Mouse (Mus musculus): ENCODE data around the gene Zcchc24.

GRCm38 (mm10) chr14:25664310-25664695, 104.5 kb downstream of the Zcchc24 start:
- TF ChIP-seq POLR2A (IDR thresholded peaks at IDR 0.05; ENCODE audit: insufficient read length, low read depth) = no peak
- no peak for TF ChIP-seq USF1 (IDR thresholded peaks at IDR 0.05; ENCODE audit: low read depth)
- TF ChIP-seq SRF (IDR thresholded peaks at IDR 0.05; ENCODE audit: control insufficient read depth, insufficient read length, low read depth) = no peak
- TF ChIP-seq POLR2AphosphoS2 (IDR thresholded peaks at IDR 0.05; ENCODE audit: insufficient read length, low read depth) = no peak
- no peak for TF ChIP-seq CEBPB (IDR thresholded peaks at IDR 0.05; ENCODE audit: insufficient read depth, poor library complexity, severe bottlenecking)
- no peak for TF ChIP-seq MYOD1 (IDR thresholded peaks at IDR 0.05; ENCODE audit: control insufficient read depth in 1 of 3, insufficient read length in 2 of 3, low read depth in 2 of 3)
- TF ChIP-seq MAX (IDR thresholded peaks at IDR 0.05; ENCODE audit: low read depth) = no peak
- no peak for TF ChIP-seq TCF12 (IDR thresholded peaks at IDR 0.05; ENCODE audit: insufficient read depth, poor library complexity, severe bottlenecking)
